In the genomic region with DNA sequence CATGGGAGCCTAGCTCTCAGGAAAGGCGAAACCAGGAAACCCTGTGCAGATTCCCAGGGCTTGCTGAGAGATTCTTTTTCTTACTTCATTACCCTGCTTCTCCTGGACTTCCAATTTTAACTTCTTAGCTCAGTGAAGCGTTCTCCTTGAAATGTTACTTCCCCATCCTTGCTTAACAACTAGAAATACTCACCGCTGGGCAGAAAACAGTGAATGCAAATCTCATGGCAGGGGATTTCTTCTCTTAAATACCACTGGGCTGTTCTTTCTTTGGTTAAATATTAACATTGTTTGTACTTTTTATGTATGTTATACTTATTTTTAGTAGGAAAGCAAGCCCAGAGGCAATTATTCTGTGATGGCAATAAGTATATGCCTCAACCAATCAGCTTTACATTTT, we compare ENCODE assay signal across 18 mouse cellular contexts.
"Had no signal": no experiment of that assay in that cellular context is flagged by ENCODE, and none has a peak within 500 bp of the region (broad histone marks: within the 10 kb centered on the region; RNA-seq: fewer than 3 reads in every experiment).

No protein-coding gene starts in this region.

- H3K27ac ChIP-seq: lung, embryonic 15.5 days; macrophage; midbrain, embryonic 13.5 days; midbrain, embryonic 15.5 days; neural tube, embryonic 12.5 days had no signal

- H3K4me1 ChIP-seq: lung, embryonic 15.5 days; megakaryocyte, embryonic 14.5 days; midbrain, embryonic 13.5 days; midbrain, embryonic 15.5 days; neural tube, embryonic 12.5 days had no signal

- DNase-seq: liver, postnatal 0 days; lung, adult 2 months; lung, postnatal 14 days; lung, postnatal 36 days; right cerebral cortex, postnatal 25 days; right cerebral cortex, postnatal 4 days; spleen, adult 18-20 months; thymus, adult 18-20 months; thymus, postnatal 14 days; thymus, postnatal 36 days had no signal

- H3K27me3 ChIP-seq: lung, embryonic 15.5 days; megakaryocyte, embryonic 14.5 days; midbrain, embryonic 13.5 days; midbrain, embryonic 15.5 days; neural tube, embryonic 12.5 days had no signal

- H3K36me3 ChIP-seq: lung, embryonic 15.5 days; midbrain, embryonic 13.5 days; midbrain, embryonic 15.5 days; neural tube, embryonic 12.5 days had no signal

- H3K9ac ChIP-seq: liver, postnatal 0 days; lung, embryonic 15.5 days; midbrain, embryonic 13.5 days; midbrain, embryonic 15.5 days; neural tube, embryonic 12.5 days had no signal

- H3K4me3 ChIP-seq: lung, embryonic 15.5 days; megakaryocyte, embryonic 14.5 days; midbrain, embryonic 13.5 days; midbrain, embryonic 15.5 days; neural tube, embryonic 12.5 days had no signal

- H3K9me3 ChIP-seq: lung, embryonic 15.5 days; midbrain, embryonic 13.5 days; midbrain, embryonic 15.5 days; neural tube, embryonic 12.5 days had no signal

- ATAC-seq: liver, postnatal 0 days; lung, postnatal 0 days; midbrain, embryonic 13.5 days; midbrain, embryonic 15.5 days had no signal

- H3K4me2 ChIP-seq: lung, embryonic 15.5 days; midbrain, embryonic 11.5 days; midbrain, embryonic 13.5 days; midbrain, embryonic 15.5 days; neural tube, embryonic 12.5 days had no signal
